Mouse (Mus musculus) erythroblast, embryonic 14.5 days (primary cell): Measurements from ENCODE around the gene Wnt11.

ENCODE experiments used
- GATA1 ChIP-seq: IDR thresholded peaks from 2 replicates; pipeline ENCODE4 v1.6.1; 2012; ENCODE audit warnings: low read length, inconsistent platforms, mixed read lengths
- TAL1 ChIP-seq: IDR thresholded peaks from 3 replicates; pipeline ENCODE4 v1.6.1; 2012; ENCODE audit warnings: low read length, inconsistent platforms, mixed read lengths

GRCm38 (mm10) chr7:98889211-98889610 lies 54.3 kb downstream of the Wnt11 start:
- no peak for TF ChIP-seq TAL1
- no peak for TF ChIP-seq GATA1
